Mouse (Mus musculus) spleen, adult 2 months (tissue): ENCODE measurements around the gene Pakap. TPM values are rescaled to one million over a fixed set of nuclear protein-coding genes. Genes with fewer than 3 reads are reported as not detected.

ENCODE experiments used
- DNase-seq, 2 experiments: peaks; one replicate each; pipeline versions ENCODE4 v3.0.0 to v3.0.0-alpha.2; 2012 to 2021; ENCODE audit warnings: low spot score in 2 of 2, low read depth in 1 of 2
- H3K27ac ChIP-seq: fragments of 200-500 bp; 2 replicates; pipeline ENCODE4 v1.5.1; 2012; ENCODE audit warnings: low read length, inconsistent platforms; ENCODE audit not compliant: insufficient read depth
- H3K27me3 ChIP-seq: fragments of 200-500 bp; 2 replicates; pipeline ENCODE4 v1.6.1; 2012; ENCODE audit warnings: mild to moderate bottlenecking, moderate library complexity, low read length, inconsistent platforms; ENCODE audit not compliant: control insufficient read depth, insufficient read depth
- H3K36me3 ChIP-seq: fragments of 200-500 bp; 2 replicates; pipeline ENCODE4 v1.6.1; 2012; ENCODE audit warnings: mild to moderate bottlenecking, low read length, inconsistent platforms; ENCODE audit not compliant: control insufficient read depth, insufficient read depth
- H3K4me1 ChIP-seq: fragments of 200-500 bp; 2 replicates; pipeline ENCODE4 v1.6.1; 2011; ENCODE audit warnings: inconsistent platforms; ENCODE audit not compliant: control insufficient read depth, insufficient read depth, insufficient read length
- H3K4me3 ChIP-seq: fragments of 200-500 bp; 2 replicates; pipeline ENCODE4 v1.5.1; 2011; ENCODE audit warnings: mild to moderate bottlenecking, inconsistent platforms; ENCODE audit not compliant: insufficient read depth, insufficient read length; ENCODE audit errors: extremely low read depth
- CTCF ChIP-seq: fragments of 200-500 bp; IDR thresholded peaks from 2 replicates; pipeline ENCODE4 v1.5.1; 2011; ENCODE audit warnings: mild to moderate bottlenecking, inconsistent platforms; ENCODE audit not compliant: insufficient read depth, insufficient read length, insufficient replicate concordance; ENCODE audit errors: extremely low read depth
- POLR2A ChIP-seq: fragments of 200-500 bp; IDR thresholded peaks from 2 replicates; pipeline ENCODE4 v1.6.1; 2011; ENCODE audit warnings: low read depth, low read length, inconsistent platforms
- WGBS: fragments of 180-500 bp; shearing (Covaris S2); methylation state at CpG from one replicate; pipeline ENCODE4 v1.1.7; 2018; 5-methylcytosine and 5-hydroxymethylcytosine counted together
- polyA plus RNA-seq: library from polyadenylated mRNA; depleted of rRNA; stranded (reverse); fragments of >200 nt; gene quantifications from 2 replicates; pipeline ENCODE4 v1.2.3, GENCODE M21; 2012

The Pakap gene
- polyA plus RNA-seq, 1 experiment: 0.29 TPM

GRCm38 (mm10) chr4:57829131-57829530 is 261.2 kb downstream of the Pakap start:
- 92% methylated on average over 9 of the region's 9 CpGs for WGBS
- no peaks in the 10 kb centered on the region for H3K27me3 ChIP-seq
- peaks cover 4% of the 10 kb centered on the region for H3K4me1 ChIP-seq
- no peak overlapping the region for H3K4me3 ChIP-seq
- TF ChIP-seq CTCF (no peak), POLR2A (no peak)
- no peak for DNase-seq
- no peaks in the 10 kb centered on the region for H3K36me3 ChIP-seq
- H3K27ac ChIP-seq: no peak overlapping the region

- no peak for TF ChIP-seq POLR2A
- TF ChIP-seq CTCF: no peak
- Histone ChIP-seq H3K27ac (no peak overlapping the region), H3K36me3 (no peaks in the 10 kb centered on the region), H3K27me3 (no peaks in the 10 kb centered on the region), H3K4me1 (peaks cover 6% of the 10 kb centered on the region), H3K4me3 (no peak overlapping the region)
- 90% methylated on average over 3 of the region's 3 CpGs for WGBS
- no peak for DNase-seq
Measured at GRCm38 (mm10) chr4:57829740-57830139, 261.8 kb downstream of the Pakap start.

- no peak for DNase-seq
- 18% methylated on average over 7 of the region's 7 CpGs for WGBS
- TF ChIP-seq POLR2A (no peak), CTCF (no peak)
- H3K4me3 ChIP-seq: no peak overlapping the region
- peaks cover 6% of the 10 kb centered on the region for H3K4me1 ChIP-seq
- no peaks in the 10 kb centered on the region for H3K27me3 ChIP-seq
- peak overlapping the region; percentile 37; the same call in 1 of the 2 replicates for H3K27ac ChIP-seq
- H3K36me3 ChIP-seq: no peaks in the 10 kb centered on the region
Measured at GRCm38 (mm10) chr4:57832318-57832717, 264.3 kb downstream of the Pakap start.

GRCm38 (mm10) chr4:57833060-57833459 is 265.1 kb downstream of the Pakap start:
- Histone ChIP-seq H3K36me3 (no peaks in the 10 kb centered on the region), H3K27ac (no peak overlapping the region), H3K4me3 (no peak overlapping the region), H3K4me1 (peaks cover 6% of the 10 kb centered on the region), H3K27me3 (no peaks in the 10 kb centered on the region)
- no peak for TF ChIP-seq CTCF
- TF ChIP-seq POLR2A: no peak
- whole genome bisulfite sequencing: 76% methylated on average over 4 of the region's 4 CpGs
- DNase-seq: no peak

GRCm38 (mm10) chr4:57834141-57834540 is 266.2 kb downstream of the Pakap start:
- Histone ChIP-seq H3K27ac (no peak overlapping the region), H3K36me3 (no peaks in the 10 kb centered on the region)

GRCm38 (mm10) chr4:57837089-57837488 is 269.1 kb downstream of the Pakap start:
- Histone ChIP-seq H3K4me1 (peaks cover 6% of the 10 kb centered on the region; the same call in 1 of the 2 replicates), H3K27ac (no peak overlapping the region), H3K36me3 (no peaks in the 10 kb centered on the region), H3K27me3 (no peaks in the 10 kb centered on the region), H3K4me3 (no peak overlapping the region)
- DNase-seq: no peak
- TF ChIP-seq POLR2A: no peak
- no peak for TF ChIP-seq CTCF
- WGBS: 87% methylated on average over 9 of the region's 9 CpGs

More at GRCm38 (mm10) chr4:57834141-57834540, 266.2 kb downstream of the Pakap start:
- DNase-seq: peak in 1 of 2 experiments; percentile 38
- no peaks in the 10 kb centered on the region for H3K27me3 ChIP-seq
- H3K4me3 ChIP-seq: no peak overlapping the region
- peaks cover 6% of the 10 kb centered on the region for H3K4me1 ChIP-seq
- TF ChIP-seq POLR2A (no peak), CTCF (no peak)
- WGBS: 68% methylated on average over 4 of the region's 4 CpGs

- no peak for TF ChIP-seq POLR2A
- TF ChIP-seq CTCF: no peak
- H3K4me1 ChIP-seq: peaks cover under 1% of the 10 kb centered on the region; the same call in 1 of the 2 replicates
- no peak for DNase-seq
- H3K27ac ChIP-seq: no peak overlapping the region; the same call in 1 of the 2 replicates
- no peaks in the 10 kb centered on the region for H3K27me3 ChIP-seq
- H3K36me3 ChIP-seq: no peaks in the 10 kb centered on the region
- H3K4me3 ChIP-seq: no peak overlapping the region
- 80% methylated on average over 4 of the region's 4 CpGs for WGBS
Measured at GRCm38 (mm10) chr4:57839343-57839742, 271.4 kb downstream of the Pakap start.
